Mouse (Mus musculus) stomach, embryonic 16.5 days (tissue): ENCODE data around the gene Naa11. TPM values are rescaled to one million over a fixed set of nuclear protein-coding genes. Genes with fewer than 3 reads are reported as not detected.

Experiments used
- ATAC-seq: fragments of 200-750 bp; cut with Nextera tagmentation; 2 replicates; pipeline ENCODE4 v1.8.0; 2017; ENCODE audit warnings: moderate number of reproducible peaks, moderate TSS enrichment; ENCODE audit not compliant: insufficient read depth, low FRiP score
- H3K27ac ChIP-seq: fragments of 300-500 bp; sonication (generic); 2 replicates; pipeline ENCODE4 v1.5.1; 2014; ENCODE audit warnings: low read length
- H3K27me3 ChIP-seq: fragments of 300-500 bp; sonication (generic); 2 replicates; pipeline ENCODE4 v1.6.1; 2014; ENCODE audit warnings: low read length, control low read depth, mixed read lengths; ENCODE audit not compliant: control insufficient read depth, insufficient read depth
- H3K36me3 ChIP-seq: fragments of 300-500 bp; sonication (generic); 2 replicates; pipeline ENCODE4 v1.6.1; 2014; ENCODE audit warnings: low read length; ENCODE audit not compliant: control insufficient read depth, insufficient read depth
- H3K4me1 ChIP-seq: fragments of 300-500 bp; sonication (generic); 2 replicates; pipeline ENCODE4 v1.6.1; 2014; ENCODE audit warnings: low read length, control low read depth, mixed read lengths; ENCODE audit not compliant: control insufficient read depth, insufficient read depth
- H3K4me2 ChIP-seq: fragments of 300-500 bp; sonication (generic); 2 replicates; pipeline ENCODE4 v1.6.1; 2014; ENCODE audit warnings: low read depth, low read length, mixed read lengths
- H3K4me3 ChIP-seq: fragments of 300-500 bp; sonication (generic); replicated peaks from 2 replicates; pipeline ENCODE4 v1.5.1; 2014; ENCODE audit warnings: mild to moderate bottlenecking, low read length
- H3K9ac ChIP-seq: fragments of 300-500 bp; sonication (generic); 2 replicates; pipeline ENCODE4 v1.6.1; 2014; ENCODE audit warnings: low read length
- H3K9me3 ChIP-seq: fragments of 300-500 bp; sonication (generic); replicated peaks from 2 replicates; pipeline ENCODE4 v1.6.1; 2016; ENCODE audit warnings: low read length, control low read depth; ENCODE audit not compliant: control insufficient read depth
- WGBS: fragments of 180-500 bp; shearing (Covaris S2); extraction: QIAGEN DNeasy Blood & Tissue Kit; methylation state at CpG from one replicate; pipeline ENCODE4 v1.1.7; 2014; 5-methylcytosine and 5-hydroxymethylcytosine counted together
- polyA plus RNA-seq: library from polyadenylated mRNA; unstranded; fragments of >200 nt; fragmentation: Nextera tagmentation; extraction: Ambion mirVana; gene quantifications from 2 replicates; pipeline ENCODE4 v1.2.1, GENCODE M21; 2015

Gene Naa11
- polyA plus RNA-seq, 1 experiment from 2014 or later, result 0.05 TPM

DNA sequence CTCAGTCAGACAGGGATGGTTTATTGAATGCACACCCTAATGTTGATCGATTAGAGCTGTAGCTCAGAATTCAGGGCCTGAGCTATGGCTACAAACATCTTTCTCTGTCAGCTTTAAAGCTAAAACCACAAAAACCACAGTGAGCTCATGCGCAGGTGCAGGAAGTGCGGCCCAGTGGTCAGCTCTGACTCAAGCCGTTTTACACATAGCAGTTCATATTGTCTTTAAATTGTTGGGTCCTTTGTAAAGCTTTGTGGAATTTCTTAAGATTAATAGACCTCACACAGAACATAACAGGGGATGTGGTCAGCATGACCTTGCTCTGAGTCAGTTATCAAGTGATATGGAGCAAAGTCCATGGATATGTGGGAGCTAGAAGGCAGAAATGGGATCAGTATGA lies 5.4 kb upstream of the Naa11 start:
- H3K4me1 ChIP-seq, result no peaks in the 10 kb centered on the region
- no peaks in the 10 kb centered on the region for H3K9me3 ChIP-seq
- H3K36me3 ChIP-seq, result no peaks in the 10 kb centered on the region
- H3K9ac ChIP-seq, result no peak overlapping the region
- 85% methylated on average over 4 of the region's 4 CpGs for WGBS
- H3K4me2 ChIP-seq, result no peak overlapping the region
- H3K27me3 ChIP-seq, result no peaks in the 10 kb centered on the region
- ATAC-seq, result no peak
- no peak overlapping the region for H3K27ac ChIP-seq
- no peak overlapping the region for H3K4me3 ChIP-seq

DNA sequence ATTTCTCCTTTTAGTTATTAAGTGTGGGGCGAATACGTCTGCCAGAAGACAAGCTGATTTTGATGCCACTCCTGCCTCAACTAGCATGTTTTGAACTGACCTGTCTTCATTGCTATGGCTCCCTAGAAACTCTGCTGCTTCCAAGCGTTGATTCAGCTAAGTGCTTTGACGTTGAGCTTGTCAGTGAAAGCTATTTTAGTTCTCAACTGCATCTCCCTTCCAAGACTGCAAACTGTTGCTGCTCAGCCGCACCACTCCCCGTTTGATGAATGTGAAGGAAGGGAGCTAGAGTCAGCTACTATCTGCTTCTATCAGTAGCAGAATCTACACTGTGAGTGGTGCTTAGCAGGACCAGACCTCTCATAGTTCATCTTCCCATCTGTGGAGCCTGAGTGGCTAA lies 4.6 kb downstream of the Naa11 start:
- H3K27me3 ChIP-seq, result no peaks in the 10 kb centered on the region
- peaks cover under 1% of the 10 kb centered on the region for H3K4me1 ChIP-seq
- no peaks in the 10 kb centered on the region for H3K9me3 ChIP-seq
- no peaks in the 10 kb centered on the region for H3K36me3 ChIP-seq
- H3K27ac ChIP-seq, result no peak overlapping the region
- no peak overlapping the region for H3K4me3 ChIP-seq
- no peak for ATAC-seq
- no peak overlapping the region for H3K4me2 ChIP-seq
- WGBS, result 67% methylated on average over 6 of the region's 6 CpGs
- no peak overlapping the region for H3K9ac ChIP-seq

DNA sequence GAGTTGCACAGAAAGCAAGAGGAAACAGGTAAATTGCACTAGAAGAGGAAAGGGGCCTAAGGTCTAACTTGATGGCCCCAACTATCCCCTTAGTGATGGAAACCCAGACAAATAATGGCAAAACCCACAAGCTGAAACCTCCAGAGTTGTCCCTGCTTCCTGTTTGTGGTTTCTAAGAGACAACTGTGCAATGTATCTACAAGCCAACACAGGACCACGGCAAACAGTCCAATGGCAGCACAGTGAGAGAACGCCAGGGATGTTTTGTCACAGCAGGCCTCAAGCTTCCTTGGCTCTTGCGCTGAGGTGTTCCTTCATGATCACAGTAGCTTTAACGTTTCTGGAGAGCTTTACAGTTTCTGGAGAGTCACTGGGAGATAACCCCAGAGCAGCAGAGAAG lies 7.8 kb downstream of the Naa11 start:
- H3K27me3 ChIP-seq, result no peaks in the 10 kb centered on the region
- ATAC-seq, result no peak
- H3K27ac ChIP-seq, result no peak overlapping the region
- H3K4me1 ChIP-seq, result peaks cover 3% of the 10 kb centered on the region
- no peaks in the 10 kb centered on the region for H3K9me3 ChIP-seq
- H3K4me3 ChIP-seq, result no peak overlapping the region
- no peaks in the 10 kb centered on the region for H3K36me3 ChIP-seq
- no peak overlapping the region for H3K9ac ChIP-seq
- 73% methylated on average over 4 of the region's 4 CpGs for WGBS
- no peak overlapping the region for H3K4me2 ChIP-seq

GRCm38 (mm10) chr5:97382548-97383222 lies 9.5 kb downstream of the Naa11 start:
- no peak overlapping the region for H3K4me3 ChIP-seq
- no peaks in the 10 kb centered on the region for H3K9me3 ChIP-seq
- H3K4me2 ChIP-seq, result peak overlapping the region; percentile 16
- WGBS, result 25% methylated on average over 14 of the region's 14 CpGs
- H3K27ac ChIP-seq, result no peak overlapping the region; the same call in 1 of the 2 replicates
- H3K9ac ChIP-seq, result no peak overlapping the region
- peaks cover 3% of the 10 kb centered on the region for H3K4me1 ChIP-seq
- ATAC-seq, result no peak
- H3K36me3 ChIP-seq, result no peaks in the 10 kb centered on the region
- H3K27me3 ChIP-seq, result no peaks in the 10 kb centered on the region

DNA sequence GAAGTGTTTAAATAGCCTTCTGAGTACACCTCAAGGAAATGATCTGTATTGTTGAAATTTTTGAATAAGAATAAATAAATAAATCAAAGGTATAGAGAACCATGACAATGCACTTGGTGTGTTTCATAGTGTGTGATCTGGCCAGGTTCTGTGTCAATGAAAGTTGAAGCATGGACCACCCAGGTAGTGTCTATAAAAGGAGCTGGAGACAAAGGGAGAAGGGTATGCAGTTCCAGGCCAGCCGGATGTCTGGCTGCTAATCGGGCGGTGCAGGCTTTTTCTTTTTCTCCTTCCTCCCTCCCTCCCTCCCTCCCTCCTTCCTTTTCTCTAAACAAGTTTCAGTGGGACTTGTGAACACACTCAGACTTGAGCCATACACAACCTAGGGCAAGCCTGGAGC lies 12.2 kb downstream of the Naa11 start:
- H3K27ac ChIP-seq, result no peak overlapping the region
- peaks cover 3% of the 10 kb centered on the region for H3K4me1 ChIP-seq
- no peak overlapping the region for H3K4me3 ChIP-seq
- H3K36me3 ChIP-seq, result no peaks in the 10 kb centered on the region
- H3K27me3 ChIP-seq, result no peaks in the 10 kb centered on the region
- no peak for ATAC-seq
- H3K9ac ChIP-seq, result no peak overlapping the region
- H3K9me3 ChIP-seq, result no peaks in the 10 kb centered on the region
- 44% methylated on average over 3 of the region's 3 CpGs for WGBS
- H3K4me2 ChIP-seq, result no peak overlapping the region

GRCm38 (mm10) chr5:97364781-97365180 lies 27.4 kb downstream of the Naa11 start:
- no peak overlapping the region for H3K9ac ChIP-seq
- no peak overlapping the region for H3K4me3 ChIP-seq
- no peaks in the 10 kb centered on the region for H3K27me3 ChIP-seq
- no peaks in the 10 kb centered on the region for H3K36me3 ChIP-seq
- H3K9me3 ChIP-seq, result no peaks in the 10 kb centered on the region
- H3K4me1 ChIP-seq, result no peaks in the 10 kb centered on the region
- ATAC-seq, result no peak
- no peak overlapping the region for H3K4me2 ChIP-seq
- 77% methylated on average over 8 of the region's 8 CpGs for WGBS
- H3K27ac ChIP-seq, result no peak overlapping the region

DNA sequence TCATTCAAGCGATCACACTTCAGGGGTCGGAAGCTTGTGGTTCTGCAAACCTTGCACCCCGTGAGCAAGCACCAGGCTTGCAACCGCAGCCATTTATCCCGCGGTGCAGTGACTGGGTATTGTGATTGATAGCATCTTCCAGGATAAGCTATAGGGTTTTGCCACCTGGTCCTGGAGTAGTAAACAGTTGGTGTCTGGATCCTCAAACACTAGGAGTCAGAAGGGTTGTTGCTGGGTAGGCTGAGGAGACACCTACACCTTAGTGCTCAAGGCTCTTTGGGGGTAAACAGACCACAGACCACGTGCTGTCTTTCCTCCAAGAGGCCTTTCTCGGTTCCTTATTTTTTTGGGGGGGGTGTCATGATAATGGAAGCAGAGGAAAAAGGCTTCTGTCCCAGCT lies 27.9 kb downstream of the Naa11 start:
- H3K9me3 ChIP-seq, result no peaks in the 10 kb centered on the region
- H3K4me1 ChIP-seq, result no peaks in the 10 kb centered on the region
- H3K27ac ChIP-seq, result no peak overlapping the region
- H3K4me3 ChIP-seq, result no peak overlapping the region
- H3K4me2 ChIP-seq, result no peak overlapping the region
- H3K27me3 ChIP-seq, result no peaks in the 10 kb centered on the region
- ATAC-seq, result no peak
- WGBS, result 40% methylated on average over 8 of the region's 8 CpGs
- no peak overlapping the region for H3K9ac ChIP-seq
- H3K36me3 ChIP-seq, result no peaks in the 10 kb centered on the region

DNA sequence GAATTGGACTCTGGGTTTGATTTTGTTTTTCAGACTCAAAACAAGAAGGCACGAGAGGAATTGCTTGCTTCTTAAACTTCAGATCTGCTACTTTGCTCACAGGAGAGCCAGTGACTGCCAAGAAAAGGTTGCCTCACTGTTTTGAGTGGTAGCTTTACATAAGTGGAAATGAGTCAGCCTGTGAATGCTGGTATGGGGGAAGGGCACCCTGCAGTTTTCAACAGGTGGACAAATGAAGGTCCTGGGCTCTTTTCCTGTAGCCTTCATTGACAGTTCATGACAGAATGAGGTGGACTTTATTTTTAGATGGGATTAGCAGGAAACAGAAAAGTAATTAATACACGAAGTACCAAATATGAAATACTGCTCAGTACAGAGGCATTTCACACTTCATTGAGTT lies 29.6 kb downstream of the Naa11 start:
- WGBS, result 48% methylated on average over 2 of the region's 2 CpGs
- no peak overlapping the region for H3K27ac ChIP-seq
- ATAC-seq, result no peak
- no peaks in the 10 kb centered on the region for H3K4me1 ChIP-seq
- H3K4me2 ChIP-seq, result no peak overlapping the region
- no peaks in the 10 kb centered on the region for H3K27me3 ChIP-seq
- H3K36me3 ChIP-seq, result no peaks in the 10 kb centered on the region
- no peaks in the 10 kb centered on the region for H3K9me3 ChIP-seq
- H3K9ac ChIP-seq, result no peak overlapping the region
- H3K4me3 ChIP-seq, result no peak overlapping the region

DNA sequence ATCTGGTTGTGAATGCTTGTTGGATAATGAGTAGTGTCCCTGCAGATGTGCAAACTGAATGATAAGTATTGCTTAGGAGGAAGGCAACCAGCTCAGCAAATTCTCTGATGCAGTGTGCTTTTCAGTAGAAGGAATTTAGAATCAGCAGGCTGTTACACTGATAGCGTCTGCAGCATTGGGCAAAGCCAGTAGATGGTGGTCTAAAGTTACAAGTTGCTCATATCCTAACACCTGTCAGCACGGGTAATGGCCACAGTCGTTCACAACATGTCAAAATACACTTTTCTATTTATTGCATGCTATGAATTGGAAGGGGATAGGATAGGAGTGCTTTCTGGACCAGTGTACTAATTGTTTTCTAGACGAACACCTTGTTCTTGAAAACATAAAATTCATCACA lies 33.1 kb downstream of the Naa11 start:
- no peaks in the 10 kb centered on the region for H3K4me1 ChIP-seq
- H3K4me3 ChIP-seq, result no peak overlapping the region
- H3K9me3 ChIP-seq, result no peaks in the 10 kb centered on the region
- ATAC-seq, result no peak
- no peak overlapping the region for H3K27ac ChIP-seq
- H3K36me3 ChIP-seq, result no peaks in the 10 kb centered on the region
- WGBS, result 61% methylated on average over 4 of the region's 4 CpGs
- no peaks in the 10 kb centered on the region for H3K27me3 ChIP-seq
- H3K9ac ChIP-seq, result no peak overlapping the region
- H3K4me2 ChIP-seq, result no peak overlapping the region
